Mouse (Mus musculus) thymus, adult 2 months (tissue): Measurements from ENCODE around the gene Adam20. TPM values are rescaled to one million over a fixed set of nuclear protein-coding genes. Genes with fewer than 3 reads are reported as not detected.
"Not testable (repeated sequence)": the region's sequence is repeated elsewhere in the genome, so short reads cannot be mapped to it uniquely, and the experiment has no call there.

Experiments
- DNase-seq: peaks from one replicate; pipeline ENCODE4 v3.0.0; 2021
- H3K27ac ChIP-seq: fragments of 200-500 bp; 2 replicates; pipeline ENCODE4 v1.5.1; 2012; ENCODE audit warnings: low read length, control low read depth; ENCODE audit not compliant: control insufficient read depth, insufficient read depth
- H3K27me3 ChIP-seq: fragments of 200-500 bp; 2 replicates; pipeline ENCODE4 v1.6.1; 2012; ENCODE audit warnings: mild to moderate bottlenecking, low read length, moderate library complexity, mixed read lengths; ENCODE audit not compliant: control insufficient read depth, insufficient read depth
- H3K36me3 ChIP-seq: fragments of 200-500 bp; 2 replicates; pipeline ENCODE4 v1.6.1; 2012; ENCODE audit warnings: mild to moderate bottlenecking, low read length, moderate library complexity; ENCODE audit not compliant: control insufficient read depth, insufficient read depth
- H3K4me1 ChIP-seq: fragments of 200-500 bp; replicated peaks from 2 replicates; pipeline ENCODE4 v1.6.1; 2012; ENCODE audit warnings: low read length; ENCODE audit not compliant: control insufficient read depth, insufficient read depth
- H3K4me3 ChIP-seq: fragments of 200-500 bp; 2 replicates; pipeline ENCODE4 v1.5.1; 2012; ENCODE audit warnings: mild to moderate bottlenecking, low read length, control low read depth, moderate library complexity; ENCODE audit not compliant: control insufficient read depth, insufficient read depth
- CTCF ChIP-seq: fragments of 200-500 bp; IDR thresholded peaks from 2 replicates; pipeline ENCODE4 v1.5.1; 2012; ENCODE audit warnings: mild to moderate bottlenecking, control low read depth, low read length, moderate library complexity, borderline replicate concordance; ENCODE audit not compliant: control insufficient read depth, poor library complexity, insufficient read depth; ENCODE audit errors: extremely low read depth
- POLR2A ChIP-seq: fragments of 200-500 bp; IDR thresholded peaks from 2 replicates; pipeline ENCODE4 v1.6.1; 2012; ENCODE audit warnings: mild to moderate bottlenecking, low read length, control low read depth, moderate library complexity; ENCODE audit not compliant: control insufficient read depth, poor library complexity, insufficient read depth; ENCODE audit errors: extremely low read depth
- WGBS: fragments of 180-500 bp; shearing (Covaris S2); methylation state at CpG from one replicate; pipeline ENCODE4 v1.1.7; 2018; 5-methylcytosine and 5-hydroxymethylcytosine counted together
- polyA plus RNA-seq: library from polyadenylated mRNA; depleted of rRNA; stranded (reverse); fragments of >200 nt; gene quantifications from 2 replicates; pipeline ENCODE4 v1.2.3, GENCODE M21; 2012; rRNA removed

Adam20 gene
- polyA plus RNA-seq = not detected in 2 replicates

GRCm38 (mm10) chr8:40792973-40793372 lies at the start of gene Adam20:
Gene Adam20, plus strand, starts transcription at chr8:40793273.
- H3K4me1 ChIP-seq, H3K36me3 ChIP-seq, H3K27ac ChIP-seq, H3K4me3 ChIP-seq, DNase-seq, H3K27me3 ChIP-seq: not testable (repeated sequence)
- WGBS = 80% methylated on average over 1 of the region's 1 CpGs

GRCm38 (mm10) chr8:40751908-40752307 lies 41.2 kb upstream of the Adam20 start, which contains the start of gene Adam25:
Gene Adam25, plus strand, starts transcription at chr8:40752208.
- H3K4me1 ChIP-seq, H3K27ac ChIP-seq, H3K36me3 ChIP-seq, H3K27me3 ChIP-seq, H3K4me3 ChIP-seq, DNase-seq: not testable (repeated sequence)
- 58% methylated on average over 1 of the region's 1 CpGs for WGBS

- no peak overlapping the region for H3K4me3 ChIP-seq
- H3K4me1 ChIP-seq = no peaks in the 10 kb centered on the region
- no peaks in the 10 kb centered on the region for H3K36me3 ChIP-seq
- no peak overlapping the region for H3K27ac ChIP-seq
- DNase-seq = no peak
- H3K27me3 ChIP-seq = no peaks in the 10 kb centered on the region
- no peak for TF ChIP-seq CTCF
- no peak for TF ChIP-seq POLR2A
Measured at GRCm38 (mm10) chr8:40783320-40783719, 9.8 kb upstream of the Adam20 start.

GRCm38 (mm10) chr8:40803379-40804079 lies 10.5 kb downstream of the Adam20 start:
- no peak for DNase-seq

More at GRCm38 (mm10) chr8:40803379-40804079, 10.5 kb downstream of the Adam20 start:
- no peaks in the 10 kb centered on the region for H3K27me3 ChIP-seq
- 88% methylated on average over 2 of the region's 2 CpGs for WGBS
- TF ChIP-seq CTCF = no peak
- TF ChIP-seq POLR2A = no peak
- no peaks in the 10 kb centered on the region for H3K4me1 ChIP-seq
- H3K4me3 ChIP-seq = no peak overlapping the region
- H3K27ac ChIP-seq = no peak overlapping the region
- H3K36me3 ChIP-seq = no peaks in the 10 kb centered on the region

Other genes with a start within 250 kb of the Adam20 start
- gene Adam24, start 118.2 kb upstream of the Adam20 start, polyA plus RNA-seq = not detected in 2 replicates
- not detected in 2 replicates for gene Adam25, start 41.1 kb upstream of the Adam20 start, polyA plus RNA-seq
- gene Adam39, start 29.7 kb downstream of the Adam20 start, polyA plus RNA-seq = not detected in 2 replicates